Mouse (Mus musculus): ENCODE results near the gene Sval3.

Sval3 gene

GRCm38 (mm10) chr6:41967840-41968239 lies at the start of gene Sval3:
Sval3 (plus strand) TSS chr6:41968140.
- no peak for DNase-seq (ENCODE audit: low read depth, low spot score)

GRCm38 (mm10) chr6:41951330-41951729 lies 16.6 kb upstream of the Sval3 start, which contains the start of gene Sval1:
Sval1 (plus strand) TSS chr6:41951630.
- peak; percentile 1 for DNase-seq (ENCODE audit: low read depth, low spot score)
